Mouse (Mus musculus) heart, postnatal 14 days (tissue): ENCODE measurements around the gene Sema3g. TPM values are rescaled to one million over a fixed set of nuclear protein-coding genes. Genes with fewer than 3 reads are reported as not detected.
A peak's percentile ranks its signal among the peaks of the same experiment; 100 is the strongest.

ENCODE experiments used
- DNase-seq, 2 experiments: peaks; one replicate each; pipeline ENCODE4 v3.0.0; 2021 to 2022
- intact Hi-C: fragments of 180-260 bp; cut with DNase I; formaldehyde crosslinking; loops from one replicate; pipeline ENCODE4 v1.15.1; 2025
- long read RNA-seq, 2 experiments: library from polyadenylated mRNA; stranded (forward); transcript quantifications; one replicate each; pipeline ENCODE4 v2.0.0; 2021
- total RNA-seq, 2 experiments: library from RNA; stranded (reverse); gene quantifications; 2 replicates each; pipeline ENCODE4 v1.2.3; 2021

Sema3g gene
- 10 to 100 TPM; 17.4 to 22.2 TPM for total RNA-seq
- long read RNA-seq, experiment 1 = 0 reads
- long read RNA-seq, experiment 2, partial matches to known transcripts = 0 of 2 reads
- long read RNA-seq, experiment 2, other reads (novel, unspliced or antisense) = 2 of 2 reads

- intact Hi-C loops = loop anchor here (5.0 kb wide), 1 partner anchor 35 kb away; the partner anchor contains the start of genes Bap1 and Phf7
- DNase-seq = peak; percentile 68 to 71
Observed at GRCm38 (mm10) chr14:31217666-31218065, at the start of gene Sema3g. Gene Sema3g, plus strand, starts transcription at chr14:31217860.

GRCm38 (mm10) chr14:31168425-31168824 lies 49.2 kb upstream of the Sema3g start, which contains the start of gene Stab1:
Gene Stab1, minus strand, starts transcription at chr14:31168641.
- peak; percentile 59 to 61 for DNase-seq
- intact Hi-C loops = no loop called here

DNA sequence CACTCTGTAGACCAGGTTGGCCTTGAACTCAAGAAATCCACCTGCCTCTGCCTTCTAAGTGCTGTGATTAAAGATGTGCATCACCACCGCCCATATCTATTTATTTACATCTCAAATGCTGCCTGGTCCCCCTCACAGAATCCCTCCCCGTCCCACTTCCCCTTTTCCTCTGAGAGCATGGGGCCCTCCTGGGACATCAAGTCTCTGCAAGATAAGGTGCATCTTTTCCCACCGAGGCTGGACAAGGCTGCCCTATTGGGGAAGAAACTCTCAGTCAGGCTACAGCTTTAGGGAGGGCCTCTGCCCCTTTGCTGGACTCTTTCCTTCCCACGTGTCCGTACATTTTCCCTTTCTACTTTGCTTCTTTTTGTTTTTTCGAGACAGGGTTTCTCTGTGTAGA lies 48.2 kb upstream of the Sema3g start:
- no peak for DNase-seq
- intact Hi-C loops = no loop called here

GRCm38 (mm10) chr14:31170963-31171362 lies 46.7 kb upstream of the Sema3g start:
- intact Hi-C loops = no loop called here
- no peak for DNase-seq

DNA sequence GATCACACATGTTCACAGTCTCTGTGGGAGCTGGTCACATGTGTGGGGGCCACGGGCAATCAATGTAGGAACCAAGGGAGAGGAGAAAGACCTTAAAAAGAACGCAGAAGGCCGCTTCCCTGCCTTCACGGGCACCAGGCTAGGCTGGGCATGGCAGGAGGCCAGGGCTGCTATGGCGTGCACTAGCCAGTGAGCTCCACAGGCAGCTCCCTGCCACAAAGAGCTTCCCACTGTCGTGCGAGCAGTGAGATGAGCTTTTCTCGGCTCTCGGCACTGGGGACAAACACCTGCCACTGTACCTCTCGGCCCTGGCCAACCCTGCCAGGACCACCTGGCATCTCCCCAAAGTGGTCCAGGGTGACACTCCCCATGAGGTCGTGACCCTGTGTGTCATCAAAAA lies 46.3 kb upstream of the Sema3g start:
- intact Hi-C loops = no loop called here
- no peak for DNase-seq

DNA sequence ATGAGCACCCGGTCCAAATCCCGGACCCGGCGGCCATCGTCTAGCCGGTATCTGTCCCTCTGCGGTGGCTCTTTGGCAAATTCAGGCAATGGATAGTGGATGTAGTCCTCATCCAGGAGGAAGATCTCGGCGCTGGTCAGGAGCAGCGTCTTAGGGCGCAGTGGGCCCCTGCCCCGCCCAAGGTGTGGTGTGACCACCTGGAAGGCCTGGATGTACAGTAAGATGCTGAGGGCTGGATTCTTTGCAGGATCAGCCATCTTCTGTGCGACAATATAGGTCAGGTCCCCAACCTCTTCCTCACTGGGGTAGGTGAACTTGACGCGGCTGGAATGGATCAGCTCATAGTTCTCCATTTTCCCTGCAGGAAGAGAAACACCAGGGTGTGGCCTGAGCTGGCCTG lies 45.8 kb upstream of the Sema3g start:
- intact Hi-C loops = no loop called here
- no peak for DNase-seq

- no peak for DNase-seq
- intact Hi-C loops = no loop called here
Observed at GRCm38 (mm10) chr14:31172781-31173455, 44.7 kb upstream of the Sema3g start.

GRCm38 (mm10) chr14:31173537-31173936 lies 44.1 kb upstream of the Sema3g start:
- intact Hi-C loops = no loop called here
- no peak for DNase-seq

- no peak for DNase-seq
- intact Hi-C loops = no loop called here
Observed at GRCm38 (mm10) chr14:31177287-31177686, 40.4 kb upstream of the Sema3g start.

DNA sequence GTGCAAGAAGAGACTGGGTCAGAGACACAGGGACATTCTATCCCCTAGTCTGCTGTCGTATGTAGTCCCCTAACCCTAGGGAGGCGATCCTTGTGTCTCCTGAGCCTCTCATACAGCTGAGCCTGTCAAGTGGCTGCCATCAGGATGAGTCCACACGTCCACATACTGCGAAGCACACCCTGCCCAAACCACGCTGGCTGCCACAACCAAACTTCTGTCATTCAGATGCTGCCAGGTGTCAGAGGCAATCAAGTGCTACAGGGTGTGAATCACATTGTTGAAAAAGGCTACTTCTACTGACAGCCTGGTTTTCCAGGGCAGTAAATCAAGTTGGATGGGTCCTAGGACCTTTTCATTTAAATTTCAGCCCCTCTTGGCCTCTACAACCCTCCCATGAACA lies 39.9 kb upstream of the Sema3g start:
- DNase-seq = no peak
- intact Hi-C loops = no loop called here

DNA sequence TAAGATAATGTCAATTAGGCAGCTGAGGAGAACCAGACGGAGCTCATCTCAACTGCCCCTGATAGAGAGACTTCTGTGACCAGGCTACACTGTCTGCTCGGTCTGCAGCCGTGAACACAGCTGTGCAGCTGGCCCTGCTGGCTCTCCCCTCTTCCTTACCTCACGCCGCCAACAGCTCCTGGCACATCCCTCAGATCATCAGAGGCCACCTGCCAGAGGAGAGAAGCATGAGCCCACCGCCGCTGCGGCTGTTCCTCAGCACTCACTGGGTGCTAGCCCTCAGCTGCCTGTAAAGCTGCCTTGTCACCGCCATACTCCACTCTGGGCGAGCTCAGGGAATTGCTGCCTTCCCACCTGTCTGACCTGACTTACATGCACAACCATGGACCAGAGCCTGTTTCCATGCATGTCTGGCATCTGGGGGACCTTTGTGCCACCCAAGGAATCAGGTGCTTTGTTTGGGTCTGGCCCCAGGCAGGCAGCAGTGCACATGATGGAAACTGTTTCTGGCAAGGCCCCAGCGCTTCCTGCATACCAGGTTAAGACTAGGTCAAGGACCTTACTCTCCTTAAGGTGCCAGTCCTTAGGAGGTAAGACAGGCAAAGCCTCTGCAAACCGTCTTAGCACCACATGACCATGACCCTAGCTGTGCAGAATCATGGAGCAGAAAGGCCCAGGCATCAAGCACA lies 37.8 kb upstream of the Sema3g start:
- intact Hi-C loops = no loop called here
- peak in 1 of 2 experiments; percentile 42 for DNase-seq

- intact Hi-C loops = no loop called here
- no peak for DNase-seq
Observed at GRCm38 (mm10) chr14:31181512-31181911, 36.1 kb upstream of the Sema3g start.

GRCm38 (mm10) chr14:31182786-31183290 lies 34.8 kb upstream of the Sema3g start:
- intact Hi-C loops = no loop called here
- no peak for DNase-seq

DNA sequence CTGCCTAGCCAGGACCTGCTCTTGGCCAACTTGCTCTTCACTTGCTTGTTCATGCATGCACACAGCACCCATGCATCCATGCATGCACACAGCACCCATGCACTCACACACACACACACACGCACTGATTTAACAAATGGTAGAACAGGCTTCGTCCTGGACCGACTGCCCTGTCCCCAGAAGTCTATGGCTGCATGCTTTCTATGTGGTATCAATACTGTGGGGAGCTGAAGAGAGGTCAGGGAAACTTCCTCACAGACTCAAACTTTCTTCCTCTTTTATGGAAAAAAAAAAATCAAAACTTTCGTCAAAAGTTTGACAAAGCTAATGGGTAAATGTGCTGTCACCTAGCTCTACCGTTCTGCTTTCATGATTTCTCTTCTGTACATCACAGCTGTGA lies 34.1 kb upstream of the Sema3g start:
- DNase-seq = no peak
- intact Hi-C loops = no loop called here

DNA sequence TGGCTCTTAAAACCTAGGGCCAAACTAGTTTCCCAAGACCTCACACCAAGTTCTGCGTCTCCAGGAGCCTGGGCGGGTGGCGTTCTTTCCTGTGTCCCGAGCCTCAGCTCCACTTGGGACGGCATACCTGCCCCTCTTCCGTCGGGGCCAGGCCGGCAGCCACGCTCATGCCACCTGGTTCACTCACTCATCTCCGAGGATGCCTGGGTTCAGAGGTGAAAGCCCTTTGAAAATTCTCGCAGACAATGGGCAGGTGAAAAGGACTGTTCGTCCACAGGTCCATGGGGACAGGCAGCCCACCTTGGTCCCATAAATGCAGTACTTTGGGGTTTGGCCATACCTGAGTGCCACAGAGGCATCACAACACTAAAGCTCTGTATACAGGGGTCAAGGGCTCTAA lies 33.5 kb upstream of the Sema3g start:
- intact Hi-C loops = no loop called here

DNA sequence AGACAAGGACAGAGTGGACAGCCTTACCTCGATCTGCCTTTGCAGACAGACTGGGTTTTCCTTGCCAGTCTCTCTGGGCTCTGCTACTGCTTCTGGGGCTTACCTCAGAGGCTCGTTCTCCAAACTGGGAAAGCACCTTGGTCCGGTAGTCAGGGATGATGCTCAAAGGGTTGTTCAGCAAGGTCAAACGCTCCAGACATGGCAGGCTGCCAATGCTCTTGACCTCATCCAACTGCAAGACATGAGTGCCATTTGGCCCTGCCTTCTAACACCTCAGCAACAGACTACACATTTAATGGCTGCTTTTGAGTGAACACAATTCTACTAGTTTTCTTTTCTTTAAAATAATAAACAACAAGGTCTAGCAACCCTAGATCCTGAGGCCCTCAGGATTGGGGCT lies 31.0 kb upstream of the Sema3g start:
- intact Hi-C loops = no loop called here
- DNase-seq = peak; percentile 57 to 62

More for the DNA sequence above, 33.5 kb upstream of the Sema3g start:
- DNase-seq = no peak

DNA sequence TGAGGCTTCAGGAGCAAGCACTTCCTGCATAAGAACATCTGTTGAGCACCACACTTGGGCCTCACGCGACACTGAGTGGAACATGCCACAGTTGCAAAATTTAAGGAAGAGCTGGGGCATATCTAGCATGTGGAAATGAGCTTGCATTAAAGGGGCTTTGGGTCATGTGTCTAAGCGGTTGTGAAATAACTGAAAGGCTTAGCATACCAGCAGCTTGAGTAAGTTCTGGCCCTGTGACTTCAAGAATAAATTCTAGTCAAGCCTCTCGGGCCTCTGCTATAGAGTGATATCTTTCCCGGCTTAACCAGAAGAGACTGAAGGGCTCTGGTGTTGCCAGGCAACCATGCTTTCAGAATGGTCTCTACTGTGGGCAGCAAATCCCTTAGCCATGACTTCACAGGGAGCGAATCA lies 28.9 kb upstream of the Sema3g start:
- intact Hi-C loops = no loop called here
- DNase-seq = no peak

DNA sequence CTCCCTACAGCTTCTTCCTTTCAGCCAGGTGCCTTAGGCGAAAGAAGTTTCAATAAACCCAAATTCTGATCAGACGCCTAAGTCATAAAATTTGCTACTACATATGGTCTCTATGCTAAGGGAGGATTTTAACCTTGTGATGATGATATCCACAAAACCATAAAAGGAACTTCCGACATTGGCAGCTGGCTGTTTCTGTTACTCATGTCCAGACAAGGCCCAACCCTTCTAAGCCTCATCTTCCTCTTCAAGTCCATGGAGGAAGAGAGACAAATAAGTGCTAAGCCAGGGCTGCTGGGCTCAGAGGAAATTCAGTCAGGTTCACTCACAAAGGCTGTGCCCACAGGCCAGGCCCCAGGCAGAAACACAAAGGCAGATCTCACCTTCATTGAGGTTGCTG lies 28.3 kb upstream of the Sema3g start:
- DNase-seq = no peak
- intact Hi-C loops = no loop called here

GRCm38 (mm10) chr14:31191936-31192335 lies 25.7 kb upstream of the Sema3g start:
- no peak for DNase-seq
- intact Hi-C loops = no loop called here

- DNase-seq = no peak
- intact Hi-C loops = loop anchor here (2.0 kb wide), 1 partner anchor 63 kb away; the partner anchor contains the start of gene Nt5dc2
Observed at GRCm38 (mm10) chr14:31193791-31194190, 23.9 kb upstream of the Sema3g start.

GRCm38 (mm10) chr14:31194441-31194840 lies 23.2 kb upstream of the Sema3g start:
- intact Hi-C loops = loop anchor here (2.0 kb wide), 1 partner anchor 64 kb away; the partner anchor contains the start of gene Nt5dc2
- no peak for DNase-seq
